ENCODE assay signal across 22 mouse cellular contexts in genomic region chr5:132514521-132514920, GRCm38 (mm10).
"Had no signal": no experiment of that assay in that cellular context is flagged by ENCODE, and none has a peak within 500 bp of the region (broad histone marks: within the 10 kb centered on the region; RNA-seq: fewer than 3 reads in every experiment).

No protein-coding gene starts in this region.

- H3K4me3 ChIP-seq: lung, embryonic 15.5 days; megakaryocyte, embryonic 14.5 days; midbrain, embryonic 10.5 days; midbrain, embryonic 12.5 days; myocyte; neural tube, embryonic 13.5 days; neural tube, embryonic 15.5 days had no signal

- H3K27me3 ChIP-seq: lung, embryonic 15.5 days; megakaryocyte, embryonic 14.5 days; neural tube, embryonic 13.5 days; neural tube, embryonic 15.5 days had no signal

- ATAC-seq: lung, postnatal 0 days; midbrain, embryonic 16.5 days had no signal

- H3K4me1 ChIP-seq: megakaryocyte, embryonic 14.5 days had no signal

- H3K9ac ChIP-seq: lung, embryonic 15.5 days; midbrain, embryonic 12.5 days; neural tube, embryonic 13.5 days; neural tube, embryonic 15.5 days had no signal

- H3K27ac ChIP-seq: lung, embryonic 15.5 days; macrophage; midbrain, embryonic 10.5 days; midbrain, embryonic 12.5 days; neural tube, embryonic 13.5 days; neural tube, embryonic 15.5 days had no signal

- DNase-seq: lung, adult 2 months; lung, postnatal 14 days; lung, postnatal 36 days; midbrain, embryonic 14.5 days; retina, postnatal 1 day; right cerebral cortex, adult 18-20 months; right cerebral cortex, postnatal 25 days; right cerebral cortex, postnatal 4 days; spleen, adult 18-20 months; thymus, adult 18-20 months; thymus, postnatal 14 days; thymus, postnatal 36 days had no signal

- H3K4me2 ChIP-seq: lung, embryonic 15.5 days; midbrain, embryonic 12.5 days; neural tube, embryonic 13.5 days; neural tube, embryonic 15.5 days had no signal

- H3K9me3 ChIP-seq: lung, embryonic 15.5 days; megakaryocyte, embryonic 14.5 days; midbrain, embryonic 10.5 days; midbrain, embryonic 12.5 days; neural tube, embryonic 13.5 days; neural tube, embryonic 15.5 days had no signal

- H3K36me3 ChIP-seq: lung, embryonic 15.5 days; midbrain, embryonic 10.5 days; midbrain, embryonic 12.5 days; neural tube, embryonic 13.5 days; neural tube, embryonic 15.5 days had no signal
